Mouse (Mus musculus) forebrain, embryonic 11.5 days (tissue): ENCODE measurements around the gene Olfr1390. TPM values are rescaled to one million over a fixed set of nuclear protein-coding genes. Genes with fewer than 3 reads are reported as not detected.
"Not testable (repeated sequence)": the region's sequence is repeated elsewhere in the genome, so short reads cannot be mapped to it uniquely, and the experiment has no call there.

ENCODE experiments used
- ATAC-seq: fragments of 200-750 bp; cut with Nextera tagmentation; replicated peaks from 2 replicates; pipeline ENCODE4 v1.8.0; 2017; ENCODE audit warnings: moderate TSS enrichment; ENCODE audit not compliant: low FRiP score
- DNase-seq: peaks from one replicate; pipeline ENCODE4 v3.0.0-alpha.2; 2017; ENCODE audit warnings: low spot score
- H3K27ac ChIP-seq: fragments of 300-500 bp; sonication (generic); 2 replicates; pipeline ENCODE4 v1.5.1; 2014; ENCODE audit warnings: low read depth, low read length
- H3K27me3 ChIP-seq: fragments of 300-500 bp; sonication (generic); 2 replicates; pipeline ENCODE4 v1.6.1; 2014; ENCODE audit warnings: mild to moderate bottlenecking, low read length, mixed read lengths; ENCODE audit not compliant: control insufficient read depth, insufficient read depth
- H3K36me3 ChIP-seq: fragments of 300-500 bp; sonication (generic); 2 replicates; pipeline ENCODE4 v1.6.1; 2014; ENCODE audit warnings: mild to moderate bottlenecking, low read length, moderate library complexity, mixed read lengths; ENCODE audit not compliant: control insufficient read depth, insufficient read depth
- H3K4me1 ChIP-seq: fragments of 300-500 bp; sonication (generic); replicated peaks from 2 replicates; pipeline ENCODE4 v1.6.1; 2014; ENCODE audit warnings: low read length, mixed read lengths; ENCODE audit not compliant: control insufficient read depth, insufficient read depth
- H3K4me2 ChIP-seq: fragments of 300-500 bp; sonication (generic); 2 replicates; pipeline ENCODE4 v1.6.1; 2014; ENCODE audit warnings: low read depth, mild to moderate bottlenecking, low read length, moderate library complexity, mixed read lengths; ENCODE audit not compliant: severe bottlenecking
- H3K4me3 ChIP-seq: fragments of 300-500 bp; sonication (generic); 2 replicates; pipeline ENCODE4 v1.5.1; 2014; ENCODE audit warnings: low read depth, low read length
- H3K9ac ChIP-seq: fragments of 300-500 bp; sonication (generic); 2 replicates; pipeline ENCODE4 v1.6.1; 2014; ENCODE audit warnings: low read length
- H3K9me3 ChIP-seq: fragments of 300-500 bp; sonication (generic); 2 replicates; pipeline ENCODE4 v1.6.1; 2016; ENCODE audit warnings: low read length, mixed read lengths; ENCODE audit not compliant: control insufficient read depth
- WGBS: fragments of 180-500 bp; shearing (Covaris S2); extraction: QIAGEN DNeasy Blood & Tissue Kit; methylation state at CpG from one replicate; pipeline ENCODE4 v1.1.7; 2014; 5-methylcytosine and 5-hydroxymethylcytosine counted together
- polyA plus RNA-seq: library from polyadenylated mRNA; unstranded; fragments of >200 nt; fragmentation: Nextera tagmentation; extraction: Ambion mirVana; gene quantifications from 2 replicates; pipeline ENCODE4 v1.2.1, GENCODE M21; 2014

The Olfr1390 gene
- polyA plus RNA-seq = not detected in 2 replicates

GRCm38 (mm10) chr11:49334888-49335287 is at the start of gene Olfr1390:
TSS of gene Olfr1390 (plus strand) at chr11:49335188.
- Histone ChIP-seq H3K36me3 (no peaks in the 10 kb centered on the region), H3K4me1 (no peaks in the 10 kb centered on the region), H3K9ac (no peak within 1 kb of the TSS), H3K9me3 (no peaks in the 10 kb centered on the region), H3K4me2 (no peak within 1 kb of the TSS), H3K27me3 (no peaks in the 10 kb centered on the region), H3K4me3 (no peak within 1 kb of the TSS), H3K27ac (no peak within 1 kb of the TSS)
- no peak for ATAC-seq
- WGBS = 80% methylated on average over 1 of the region's 1 CpGs
- no peak for DNase-seq

DNA sequence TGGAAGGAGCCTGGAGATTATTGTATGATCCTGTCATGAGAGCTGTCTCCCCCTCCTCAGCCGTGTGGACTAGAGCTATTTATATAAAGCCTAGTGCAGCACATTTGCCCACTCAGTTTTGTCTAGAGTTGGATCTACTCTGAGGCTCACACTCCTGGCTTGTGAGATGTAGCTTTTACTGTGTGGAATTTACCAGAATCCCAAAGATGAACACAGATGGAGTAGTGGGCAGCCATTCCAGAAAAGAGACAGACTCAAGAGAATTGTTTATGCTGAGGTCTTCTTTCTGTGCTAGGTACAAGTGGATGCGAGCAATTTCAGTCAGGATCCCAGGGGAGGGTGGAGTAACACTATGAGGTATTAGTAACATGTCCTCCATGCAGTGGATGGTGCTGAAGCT is 47.7 kb upstream of the Olfr1390 start:
- 83% methylated on average over 2 of the region's 2 CpGs for WGBS
- Histone ChIP-seq H3K9ac (no peak overlapping the region), H3K36me3 (no peaks in the 10 kb centered on the region), H3K4me2 (no peak overlapping the region), H3K27ac (no peak overlapping the region), H3K27me3 (no peaks in the 10 kb centered on the region), H3K4me1 (no peaks in the 10 kb centered on the region), H3K9me3 (no peaks in the 10 kb centered on the region), H3K4me3 (no peak overlapping the region)
- DNase-seq (no peak), ATAC-seq (no peak)

- Histone ChIP-seq H3K9me3 (no peaks in the 10 kb centered on the region), H3K4me3 (no peak overlapping the region), H3K4me1 (no peaks in the 10 kb centered on the region), H3K4me2 (no peak overlapping the region), H3K36me3 (no peaks in the 10 kb centered on the region), H3K27me3 (no peaks in the 10 kb centered on the region), H3K9ac (no peak overlapping the region), H3K27ac (no peak overlapping the region)
- ATAC-seq = no peak
- 79% methylated on average over 3 of the region's 3 CpGs for WGBS
- no peak for DNase-seq
These were observed 42.2 kb upstream of the Olfr1390 start for GRCm38 (mm10) chr11:49292777-49293176.

- H3K4me3 ChIP-seq = no peak within 1 kb of the TSS
- H3K27ac ChIP-seq = no peak within 1 kb of the TSS
- no peak within 1 kb of the TSS for H3K4me2 ChIP-seq
- no peaks in the 10 kb centered on the region for H3K27me3 ChIP-seq
- no peaks in the 10 kb centered on the region for H3K9me3 ChIP-seq
- H3K36me3 ChIP-seq = no peaks in the 10 kb centered on the region
- no peak within 1 kb of the TSS for H3K9ac ChIP-seq
- DNase-seq (no peak), ATAC-seq (no peak)
- H3K4me1 ChIP-seq = no peaks in the 10 kb centered on the region
These were observed 30.5 kb upstream of the Olfr1390 start, which contains the start of gene Olfr10 for GRCm38 (mm10) chr11:49304441-49304840. TSS of gene Olfr10 (plus strand) at chr11:49304741.

DNA sequence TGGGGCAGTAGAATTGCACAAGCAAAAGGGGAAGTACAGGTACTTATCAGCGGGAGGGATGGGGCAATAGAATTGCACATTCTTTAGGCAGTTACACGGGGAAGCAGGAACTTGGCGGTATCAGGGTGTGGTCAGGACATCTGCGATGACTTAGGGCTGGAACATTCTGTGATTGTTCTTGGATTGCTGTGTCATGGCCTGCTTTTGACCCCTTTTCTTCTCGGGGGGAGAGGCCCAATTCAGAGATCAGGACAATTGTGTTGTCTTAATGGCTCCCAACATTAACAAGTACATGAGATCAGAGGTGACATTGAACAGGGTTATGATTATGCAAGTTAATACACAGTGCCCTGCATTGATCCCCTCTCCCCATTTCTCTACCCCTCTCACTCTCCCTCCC is 26.4 kb upstream of the Olfr1390 start:
- not testable (repeated sequence) for DNase-seq, ATAC-seq, H3K4me1 ChIP-seq, H3K4me2 ChIP-seq, H3K27ac ChIP-seq, H3K4me3 ChIP-seq, H3K9me3 ChIP-seq, H3K9ac ChIP-seq, H3K36me3 ChIP-seq, H3K27me3 ChIP-seq
- WGBS = 86% methylated on average over 5 of the region's 5 CpGs

GRCm38 (mm10) chr11:49322442-49322841 is 12.5 kb upstream of the Olfr1390 start, which contains the start of gene Olfr1391:
TSS of gene Olfr1391 (plus strand) at chr11:49322742.
- no peak within 1 kb of the TSS for H3K27ac ChIP-seq
- H3K9ac ChIP-seq = no peak within 1 kb of the TSS
- no peaks in the 10 kb centered on the region for H3K36me3 ChIP-seq
- no peak for DNase-seq
- no peak for ATAC-seq
- H3K4me1 ChIP-seq = no peaks in the 10 kb centered on the region
- 70% methylated on average over 2 of the region's 2 CpGs for WGBS
- no peaks in the 10 kb centered on the region for H3K9me3 ChIP-seq
- no peak within 1 kb of the TSS for H3K4me2 ChIP-seq
- no peak within 1 kb of the TSS for H3K4me3 ChIP-seq
- H3K27me3 ChIP-seq = no peaks in the 10 kb centered on the region

- no peak for ATAC-seq
- no peak overlapping the region for H3K9ac ChIP-seq
These were observed 8.3 kb upstream of the Olfr1390 start for GRCm38 (mm10) chr11:49326726-49327125.

DNA sequence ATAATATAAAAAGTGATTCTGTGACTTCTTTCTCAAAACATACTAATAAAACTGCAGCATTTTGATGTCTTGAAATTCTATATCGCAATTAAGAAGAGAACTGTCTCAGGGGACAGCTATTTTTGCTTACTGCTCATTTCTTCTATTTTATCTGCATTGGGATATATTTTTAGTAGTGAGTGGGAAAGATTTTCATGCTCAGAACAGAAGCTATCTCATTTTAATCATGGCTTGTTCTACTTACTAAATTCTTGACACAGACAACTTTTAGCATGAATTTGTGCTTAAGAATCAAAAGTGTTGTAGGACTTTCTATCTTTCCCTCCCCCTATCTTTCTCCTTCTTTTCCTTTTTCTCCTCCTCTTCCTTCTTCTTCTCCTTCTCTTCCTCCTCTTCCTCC is 5.3 kb upstream of the Olfr1390 start:
- ATAC-seq (no peak), DNase-seq (no peak)
- WGBS = 80% methylated on average over 1 of the region's 1 CpGs
- H3K4me1 ChIP-seq = no peaks in the 10 kb centered on the region
- no peak overlapping the region for H3K27ac ChIP-seq
- no peaks in the 10 kb centered on the region for H3K36me3 ChIP-seq
- no peak overlapping the region for H3K4me2 ChIP-seq
- H3K9ac ChIP-seq = no peak overlapping the region
- no peaks in the 10 kb centered on the region for H3K27me3 ChIP-seq
- H3K4me3 ChIP-seq = no peak overlapping the region
- H3K9me3 ChIP-seq = no peaks in the 10 kb centered on the region

More at GRCm38 (mm10) chr11:49326726-49327125, 8.3 kb upstream of the Olfr1390 start:
- H3K4me3 ChIP-seq = no peak overlapping the region
- no peak for DNase-seq
- H3K4me1 ChIP-seq = no peaks in the 10 kb centered on the region
- no peak overlapping the region for H3K27ac ChIP-seq
- 86% methylated on average over 3 of the region's 3 CpGs for WGBS
- H3K9me3 ChIP-seq = no peaks in the 10 kb centered on the region
- H3K4me2 ChIP-seq = no peak overlapping the region
- no peaks in the 10 kb centered on the region for H3K27me3 ChIP-seq
- no peaks in the 10 kb centered on the region for H3K36me3 ChIP-seq

GRCm38 (mm10) chr11:49337150-49337832 is 2.3 kb downstream of the Olfr1390 start:
- H3K27ac ChIP-seq = no peak overlapping the region
- no peak overlapping the region for H3K4me2 ChIP-seq
- ATAC-seq (no peak), DNase-seq (no peak)
- no peaks in the 10 kb centered on the region for H3K4me1 ChIP-seq
- no peak overlapping the region for H3K9ac ChIP-seq
- no peaks in the 10 kb centered on the region for H3K9me3 ChIP-seq
- H3K27me3 ChIP-seq = no peaks in the 10 kb centered on the region
- 78% methylated on average over 4 of the region's 4 CpGs for WGBS
- no peaks in the 10 kb centered on the region for H3K36me3 ChIP-seq
- no peak overlapping the region for H3K4me3 ChIP-seq
